Mouse (Mus musculus) retina, postnatal 1 day (tissue): ENCODE measurements around the gene Obp2b.
"Not testable (repeated sequence)": the region's sequence is repeated elsewhere in the genome, so short reads cannot be mapped to it uniquely, and the experiment has no call there.

ENCODE experiments used
- DNase-seq: peaks from one replicate; pipeline ENCODE4 v3.0.0-alpha.2; 2012

Gene Obp2b

DNA sequence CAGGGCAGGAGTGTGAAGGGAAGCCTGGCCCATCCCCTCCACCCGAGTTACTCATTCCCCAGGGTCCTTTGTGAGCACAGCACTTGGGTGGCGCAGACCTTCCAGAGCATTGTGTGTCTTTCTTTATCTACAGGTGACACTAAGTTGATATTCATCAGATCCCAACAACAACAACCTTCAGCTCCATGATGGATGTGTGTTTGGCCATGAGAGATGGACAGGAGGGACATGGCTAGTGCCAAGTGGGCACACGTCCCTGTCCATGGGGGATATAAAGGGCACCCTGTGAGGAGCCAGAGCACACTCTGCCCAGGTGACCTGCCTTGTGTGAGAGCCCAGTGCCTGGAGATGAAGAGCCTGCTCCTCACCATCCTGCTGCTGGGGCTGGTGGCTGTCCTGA lies at the start of gene Obp2b:
Gene Obp2b (plus strand): TSS at position 301 of the 400 bp plus-strand sequence.
- not testable (repeated sequence) for DNase-seq

DNA sequence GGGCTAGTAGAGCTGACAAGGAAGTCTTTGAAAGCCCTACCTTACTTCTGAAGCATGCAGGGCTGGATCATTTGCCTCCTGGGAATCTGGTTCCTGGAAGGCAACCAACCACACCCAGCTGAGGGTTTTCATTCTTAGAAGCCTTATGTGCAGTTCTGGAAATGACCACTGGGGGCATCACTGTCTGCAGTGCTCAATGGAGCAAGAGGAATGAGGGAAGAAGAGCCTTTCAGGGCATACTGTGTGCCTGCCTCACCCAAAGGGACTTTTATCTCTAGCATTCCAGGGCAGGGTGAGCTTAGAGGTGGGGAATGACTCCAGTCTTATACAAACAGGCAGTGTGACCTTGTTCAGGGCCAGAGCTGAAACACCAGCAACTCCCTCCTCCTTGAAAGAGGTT lies 42.2 kb upstream of the Obp2b start:
- DNase-seq = peak; percentile 83

DNA sequence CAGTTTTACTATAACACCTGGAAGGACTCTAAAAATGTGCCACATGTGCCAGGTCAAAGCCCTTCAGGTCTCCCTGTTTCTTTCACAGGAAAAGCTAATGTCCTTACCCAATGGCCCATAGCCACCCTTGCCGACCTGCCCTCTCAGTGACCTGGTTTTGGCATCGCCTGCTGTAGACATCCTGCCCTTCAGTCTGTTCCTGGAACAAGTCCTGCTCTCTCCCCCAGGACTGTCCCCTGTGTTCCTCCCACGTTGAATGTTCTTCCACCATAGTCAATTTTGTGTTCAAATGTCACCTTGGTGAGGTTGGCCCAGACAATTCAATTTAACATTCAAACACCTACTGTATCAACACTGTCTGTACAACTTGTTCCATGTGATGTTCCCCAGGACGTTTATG lies 39.9 kb upstream of the Obp2b start:
- no peak for DNase-seq

DNA sequence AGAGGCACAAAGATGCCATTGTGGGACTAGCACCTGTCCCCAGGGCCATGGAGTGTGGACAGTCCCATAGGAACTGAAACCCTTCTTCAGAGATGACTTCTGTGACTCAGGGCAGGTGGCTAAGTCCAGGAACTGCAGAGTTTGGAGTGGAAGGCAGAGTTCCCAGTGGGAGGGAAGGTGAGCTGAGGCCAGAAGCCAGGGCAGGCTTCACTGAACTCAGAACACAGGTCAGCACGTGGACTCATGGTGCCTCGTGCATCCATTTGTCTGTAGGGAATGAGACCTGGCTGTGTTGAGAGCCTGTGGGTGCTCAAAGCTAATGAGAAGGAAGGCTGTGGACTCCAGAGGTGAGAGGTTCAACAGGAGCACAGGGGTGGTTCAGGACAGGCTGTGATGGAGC lies 38.1 kb upstream of the Obp2b start:
- no peak for DNase-seq

DNA sequence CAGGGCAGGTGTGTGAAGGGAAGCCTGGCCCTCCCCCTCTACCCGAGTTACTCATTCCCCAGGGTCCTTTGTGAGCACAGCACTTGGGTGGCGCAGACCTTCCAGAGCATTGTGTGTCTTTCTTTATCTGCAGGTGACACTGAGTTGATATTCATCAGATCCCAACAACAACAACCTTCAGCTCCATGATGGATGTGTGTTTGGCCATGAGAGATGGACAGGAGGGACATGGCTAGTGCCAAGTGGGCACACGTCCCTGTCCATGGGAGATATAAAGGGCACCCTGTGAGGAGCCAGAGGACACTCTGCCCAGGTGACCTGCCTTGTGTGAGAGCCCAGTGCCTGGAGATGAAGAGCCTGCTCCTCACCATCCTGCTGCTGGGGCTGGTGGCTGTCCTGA lies 37.1 kb upstream of the Obp2b start, which contains the start of gene Obp2a:
Gene Obp2a (plus strand): TSS at position 301 of the 400 bp plus-strand sequence.
- DNase-seq = not testable (repeated sequence)

DNA sequence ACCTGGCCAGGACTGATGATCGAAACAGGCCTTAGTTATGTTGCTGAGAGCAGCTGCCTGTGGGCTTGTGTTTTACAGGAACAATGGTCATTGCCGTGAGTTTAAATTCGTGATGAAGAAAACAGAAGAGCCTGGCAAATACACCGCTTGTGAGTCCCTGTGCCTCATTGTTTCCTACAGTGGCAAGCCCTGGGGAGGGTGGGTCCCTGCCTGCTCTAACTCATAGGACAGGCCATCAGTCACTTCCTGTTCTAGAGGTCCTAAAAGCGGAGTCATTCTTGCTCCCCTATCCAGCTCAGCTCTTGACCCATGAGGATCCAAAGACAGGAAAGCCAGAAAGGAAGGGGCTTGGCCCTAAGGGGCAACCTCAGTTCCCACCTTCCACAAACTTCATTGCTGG lies 35.8 kb upstream of the Obp2b start:
- no peak for DNase-seq

GRCm38 (mm10) chr2:25703706-25704105 lies 33.1 kb upstream of the Obp2b start:
- DNase-seq = no peak

DNA sequence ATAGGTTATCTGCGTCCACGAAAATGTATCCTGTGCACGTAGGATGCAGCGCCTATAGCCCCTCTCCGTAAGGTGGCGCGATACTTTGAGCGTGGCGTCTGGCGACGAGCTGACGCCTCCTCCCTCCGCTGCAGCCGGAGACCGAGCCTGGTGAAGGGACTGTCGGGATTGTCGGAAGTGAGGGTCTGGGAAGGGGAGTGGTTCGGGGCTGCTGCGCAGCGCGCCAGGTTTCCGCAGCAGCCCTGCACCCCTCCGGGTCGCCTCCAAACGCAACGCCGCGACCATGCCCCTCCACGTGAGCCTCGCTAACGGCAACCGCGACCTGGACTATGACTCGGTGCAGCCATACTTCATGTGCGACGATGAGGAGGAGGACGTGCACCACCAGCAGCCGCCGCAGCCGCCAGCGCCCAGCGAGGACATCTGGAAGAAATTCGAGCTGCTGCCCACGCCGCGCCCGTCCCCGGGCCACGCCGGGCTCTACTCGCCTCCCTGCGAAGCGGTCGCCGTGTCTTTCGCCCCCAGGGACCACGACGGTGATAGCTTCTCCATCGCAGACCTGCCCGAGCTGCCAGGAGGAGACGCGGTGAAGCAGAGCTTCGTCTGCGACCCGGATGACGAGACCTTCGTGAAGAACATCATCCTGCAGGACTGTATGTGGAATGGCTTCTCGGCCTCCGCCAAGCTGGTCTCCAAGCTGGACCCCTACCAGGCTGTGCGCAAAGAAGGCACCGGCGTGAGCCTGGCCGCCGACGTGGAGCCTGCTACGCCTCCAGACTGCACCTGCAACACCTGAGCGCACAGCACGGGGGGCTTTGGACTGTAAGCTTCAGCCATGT lies 29.9 kb upstream of the Obp2b start, which contains the start of gene Bmyc:
Gene Bmyc (plus strand): TSS at position 97 of the 839 bp plus-strand sequence.
- peak; percentile 93 for DNase-seq

GRCm38 (mm10) chr2:25708121-25708520 lies 28.7 kb upstream of the Obp2b start:
- peak; percentile 52 for DNase-seq

DNA sequence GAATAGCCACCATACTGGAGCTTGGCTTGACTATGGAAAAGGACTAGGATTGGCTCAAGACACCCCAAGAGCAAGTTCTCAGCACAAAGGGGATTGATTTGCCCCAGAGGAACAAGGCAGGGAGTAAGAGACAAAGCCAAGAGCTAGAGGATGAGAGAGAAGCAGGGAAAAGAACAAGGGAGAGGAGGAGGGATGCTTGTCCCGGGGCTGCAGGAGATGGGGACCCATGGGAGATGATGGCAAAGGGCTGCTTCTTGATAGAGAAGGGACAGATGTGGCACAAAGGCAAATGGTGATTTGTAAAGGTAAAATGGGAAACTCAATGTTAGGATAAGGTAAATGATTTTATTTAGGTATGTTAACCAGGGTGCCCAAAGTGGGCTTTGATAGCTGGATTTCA lies 27.8 kb upstream of the Obp2b start:
- not testable (repeated sequence) for DNase-seq

DNA sequence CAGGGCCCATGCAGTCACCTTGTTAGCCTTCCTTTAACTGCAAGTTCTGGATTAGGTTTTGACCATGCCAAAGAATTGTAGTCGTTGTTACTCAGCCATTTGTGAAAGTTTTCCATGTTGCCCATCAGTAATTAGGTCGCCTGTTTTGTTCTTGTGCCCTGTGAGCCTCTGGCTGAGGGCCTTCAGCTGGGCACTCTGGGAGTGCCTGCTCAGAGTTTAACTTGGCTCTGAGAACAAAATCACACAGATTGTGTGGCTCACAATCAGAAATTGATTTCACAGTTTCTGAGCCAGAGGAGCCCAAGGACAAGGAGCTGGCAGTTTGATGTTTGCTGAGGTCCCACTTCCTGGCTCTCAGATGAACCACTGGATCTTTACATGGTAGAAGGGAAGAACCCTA lies 27.0 kb upstream of the Obp2b start:
- not testable (repeated sequence) for DNase-seq

DNA sequence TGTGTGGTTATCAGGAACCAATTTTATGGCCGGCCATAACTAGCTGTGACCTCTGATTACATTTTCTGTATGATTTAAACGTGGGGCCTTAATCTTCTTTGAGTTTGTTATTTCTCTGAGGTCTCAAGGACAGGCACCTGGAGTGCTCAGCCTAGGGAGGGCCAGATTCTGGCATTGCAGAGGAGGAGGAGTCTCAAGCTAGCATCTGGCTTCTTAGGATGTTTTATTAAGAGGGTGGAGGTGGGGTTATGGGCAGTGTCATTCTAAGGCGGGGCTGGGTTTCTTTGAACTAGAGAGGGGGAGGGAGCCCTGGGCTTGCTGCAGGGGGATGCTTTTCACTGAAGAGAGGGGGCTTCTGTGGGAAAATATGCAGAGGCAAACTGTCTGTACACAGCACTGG lies 25.2 kb upstream of the Obp2b start:
- DNase-seq = not testable (repeated sequence)

- no peak for DNase-seq
Measured at GRCm38 (mm10) chr2:25717222-25717621, 19.6 kb upstream of the Obp2b start.

DNA sequence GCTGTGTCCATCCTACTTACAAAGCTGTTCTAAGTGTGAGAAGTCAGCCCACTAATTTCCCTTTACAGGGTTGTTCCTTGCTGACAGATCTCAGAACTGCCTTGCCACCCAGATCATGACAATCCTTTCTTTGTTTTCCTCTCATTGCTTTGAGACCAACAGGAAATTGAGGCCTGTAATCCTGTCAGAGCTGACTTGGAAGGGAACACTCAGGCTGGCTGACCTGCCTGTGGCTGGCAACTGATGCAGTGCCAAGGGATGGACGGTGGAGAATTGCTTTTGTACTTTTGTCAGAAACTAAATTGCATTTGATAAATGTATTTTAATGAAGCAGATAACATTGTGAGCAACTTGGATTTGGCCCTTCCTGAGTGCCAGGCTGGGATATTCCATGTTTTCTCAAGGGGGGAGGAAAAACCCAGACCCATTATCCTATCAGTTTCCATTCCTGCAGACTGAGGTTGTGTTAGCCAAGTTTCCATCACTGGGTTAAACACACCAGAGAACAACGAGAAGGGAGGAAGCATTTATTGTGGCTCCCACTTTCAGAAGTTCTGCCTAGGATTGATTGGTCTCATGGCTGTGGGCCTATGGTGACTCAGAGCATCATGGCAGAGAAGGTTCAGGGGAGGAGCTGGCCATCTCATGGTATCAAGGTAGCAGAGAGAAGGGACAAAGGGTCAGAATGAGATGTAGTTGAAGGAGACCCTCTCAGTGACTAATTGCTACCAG lies 3.4 kb upstream of the Obp2b start:
- DNase-seq = no peak

DNA sequence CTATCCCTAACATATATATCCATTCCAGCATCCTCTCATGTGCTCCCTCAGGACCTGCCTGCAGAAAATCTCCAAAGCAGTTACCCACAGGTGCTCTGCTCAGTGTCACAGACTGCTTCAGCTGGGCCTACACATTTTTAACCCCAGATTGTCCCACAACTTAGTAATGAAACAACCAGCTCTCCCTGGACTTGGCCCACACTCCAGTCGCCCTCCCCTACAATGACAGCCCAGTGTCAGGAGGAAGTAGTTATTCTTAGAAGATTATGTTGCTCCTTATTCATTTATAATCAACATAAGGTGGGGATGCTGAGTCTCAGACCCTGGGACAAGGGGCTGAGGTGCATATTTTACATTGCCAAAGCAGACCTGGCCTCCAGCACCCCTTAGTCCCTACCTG lies 4.9 kb downstream of the Obp2b start:
- no peak for DNase-seq

- DNase-seq = no peak
Measured at GRCm38 (mm10) chr2:25754201-25754600, 17.4 kb downstream of the Obp2b start.

GRCm38 (mm10) chr2:25758064-25758625 lies 21.3 kb downstream of the Obp2b start:
- DNase-seq = no peak

GRCm38 (mm10) chr2:25765269-25765668 lies 28.5 kb downstream of the Obp2b start, which contains the start of gene Lcn3:
TSS of gene Lcn3 (plus strand) at chr2:25765569.
- DNase-seq = no peak

DNA sequence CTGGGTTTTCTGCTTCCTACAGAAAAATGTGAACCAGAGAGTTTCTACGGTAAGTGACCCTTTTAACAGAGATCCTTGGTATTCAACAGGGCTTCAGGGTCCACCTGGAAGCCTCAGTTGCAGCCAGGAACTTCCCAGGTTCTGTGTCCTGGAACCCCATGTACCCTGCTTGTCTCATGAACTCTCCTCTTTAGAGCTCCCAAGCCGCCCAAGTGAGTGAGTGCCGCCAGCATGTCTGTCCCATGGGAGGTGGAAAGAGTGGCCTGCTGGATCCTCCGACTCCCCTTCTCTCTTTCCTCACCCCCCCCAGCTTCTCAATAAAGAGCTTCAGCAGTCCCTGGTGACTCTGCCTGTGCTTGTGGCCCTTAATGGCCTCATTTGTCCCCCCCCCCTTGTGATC lies 31.0 kb downstream of the Obp2b start:
- DNase-seq = no peak

DNA sequence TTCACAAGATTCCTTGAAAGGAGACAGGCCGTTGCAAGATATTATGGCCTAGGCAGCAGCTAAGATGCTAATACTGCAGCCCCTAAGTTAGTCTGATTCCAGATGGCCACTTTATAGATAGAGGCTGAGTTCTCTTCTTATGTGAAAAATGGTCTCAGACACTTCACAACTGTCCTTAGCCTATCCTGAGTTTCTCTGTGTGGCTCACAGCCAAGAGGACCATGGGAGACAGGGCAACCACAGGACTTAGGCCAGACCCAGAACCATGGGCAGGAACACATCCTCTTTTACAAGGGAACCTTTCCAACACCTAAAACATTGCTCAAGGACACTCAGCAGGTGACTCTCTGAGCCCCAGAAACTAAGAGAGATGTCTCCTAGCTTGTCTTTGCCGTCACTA lies 36.7 kb downstream of the Obp2b start:
- no peak for DNase-seq

GRCm38 (mm10) chr2:25774640-25775039 lies 37.8 kb downstream of the Obp2b start:
- DNase-seq = no peak

DNA sequence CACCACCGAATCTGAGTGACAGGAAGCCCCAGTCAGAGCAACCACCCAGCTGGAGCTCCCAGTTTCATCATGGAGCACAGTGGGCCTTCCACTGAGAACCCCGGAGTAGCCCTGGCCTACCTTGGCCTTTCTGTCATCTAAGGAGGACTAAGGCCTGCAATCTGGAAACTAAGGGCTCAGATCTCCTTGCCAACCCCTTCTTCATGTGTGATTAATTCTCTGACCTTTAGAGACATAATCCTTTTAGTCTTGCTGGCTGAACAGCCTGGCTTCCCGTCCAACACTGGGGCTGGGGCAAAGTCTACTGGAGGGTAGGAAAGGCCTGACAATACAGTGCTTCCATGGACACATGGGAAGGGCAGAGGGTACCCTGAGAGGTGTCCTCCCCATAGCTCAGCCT lies 39.2 kb downstream of the Obp2b start:
- no peak for DNase-seq

GRCm38 (mm10) chr2:25776717-25777116 lies 39.9 kb downstream of the Obp2b start, which contains the start of gene Lcn11:
TSS of gene Lcn11 (plus strand) at chr2:25777017.
- no peak for DNase-seq

DNA sequence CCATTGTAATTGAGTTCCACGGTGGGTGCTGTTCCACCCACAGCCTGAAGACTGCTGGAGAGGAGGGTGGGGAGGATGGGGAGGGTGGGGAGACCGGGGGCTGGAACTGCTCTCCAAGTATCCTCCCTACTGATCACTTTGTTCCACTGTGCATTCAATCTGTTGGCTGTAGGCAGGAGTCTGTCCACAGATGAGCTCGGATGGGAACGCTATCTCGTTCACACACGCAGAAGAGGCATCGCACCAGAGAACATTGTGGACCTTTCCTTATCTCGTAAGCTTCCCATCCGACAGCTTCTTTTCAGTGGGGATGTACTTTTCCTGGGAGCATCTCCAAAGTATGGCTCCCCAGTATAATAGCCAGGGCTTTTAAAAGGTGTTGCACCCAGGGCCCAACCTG lies 42.3 kb downstream of the Obp2b start:
- DNase-seq = no peak
